Mouse (Mus musculus) ES-E14 (cell line): Measurements from ENCODE around the gene Htr5b. TPM values are rescaled to one million over a fixed set of nuclear protein-coding genes. Genes with fewer than 3 reads are reported as not detected.

Experiments used
- DNase-seq: peaks from one replicate; pipeline ENCODE4 v3.0.0-alpha.2; 2013; ENCODE audit warnings: low read depth, low spot score
- H3K27ac ChIP-seq: 2 replicates; pipeline ENCODE4 v1.5.1; 2012; ENCODE audit warnings: low read depth, mild to moderate bottlenecking, low read length, moderate library complexity, mixed read lengths; ENCODE audit not compliant: poor library complexity, insufficient read depth, severe bottlenecking
- H3K36me3 ChIP-seq: 2 replicates; pipeline ENCODE4 v1.6.1; 2012; ENCODE audit warnings: mild to moderate bottlenecking, low read length, moderate library complexity, mixed read lengths; ENCODE audit not compliant: control insufficient read depth, poor library complexity, insufficient read depth, severe bottlenecking
- H3K4me1 ChIP-seq, 2 experiments: fragments of 150-350 bp in 1 of 2; sonication (generic) in 1 of 2; 2 replicates each; pipeline ENCODE4 v1.6.1; 2012; ENCODE audit warnings: low read length in 2 of 2, mild to moderate bottlenecking in 1 of 2, mixed read lengths in 1 of 2; ENCODE audit not compliant: control insufficient read depth in 2 of 2, insufficient read depth in 2 of 2, poor library complexity in 1 of 2
- H3K4me3 ChIP-seq, 2 experiments: fragments of 150-350 bp in 1 of 2; sonication (generic) in 1 of 2; 2 replicates each; pipeline ENCODE4 v1.5.1; 2012; ENCODE audit warnings: low read length in 2 of 2, low read depth in 1 of 2, mild to moderate bottlenecking in 1 of 2, mixed read lengths in 1 of 2; ENCODE audit not compliant: insufficient read depth in 1 of 2, poor library complexity in 1 of 2, severe bottlenecking in 1 of 2
- H3K9ac ChIP-seq: 2 replicates; pipeline ENCODE4 v1.6.1; 2012; ENCODE audit warnings: low read depth, mild to moderate bottlenecking, low read length, mixed read lengths; ENCODE audit not compliant: poor library complexity, insufficient read depth, severe bottlenecking
- H3K9me3 ChIP-seq: fragments of 150-350 bp; sonication (generic); 2 replicates; pipeline ENCODE4 v1.6.1; 2012; ENCODE audit warnings: low read depth, mild to moderate bottlenecking, low read length; ENCODE audit not compliant: control insufficient read depth, insufficient read depth
- CHD2 ChIP-seq: IDR thresholded peaks from 2 replicates; pipeline ENCODE4 v1.6.1; 2014; ENCODE audit warnings: mild to moderate bottlenecking, low read depth, low read length, inconsistent platforms
- HCFC1 ChIP-seq: IDR thresholded peaks from 2 replicates; pipeline ENCODE4 v1.6.1; 2012; ENCODE audit warnings: low read length, inconsistent platforms, borderline replicate concordance; ENCODE audit not compliant: insufficient read depth
- MAFK ChIP-seq: IDR thresholded peaks from 2 replicates; pipeline ENCODE4 v1.6.1; 2014; ENCODE audit warnings: mild to moderate bottlenecking, low read depth, low read length, inconsistent platforms; ENCODE audit not compliant: insufficient read depth
- ZC3H11A ChIP-seq: IDR thresholded peaks from 2 replicates; pipeline ENCODE4 v1.6.1; 2012; ENCODE audit warnings: low read depth, mild to moderate bottlenecking, inconsistent platforms, low read length, borderline replicate concordance
- ZNF384 ChIP-seq: IDR thresholded peaks from 2 replicates; pipeline ENCODE4 v1.6.1; 2012; ENCODE audit warnings: low read depth, low read length, inconsistent platforms
- in situ Hi-C, 2 experiments: fragments of 600-800 bp; cut with MboI; formaldehyde crosslinking; loops; one replicate each; pipeline ENCODE4 v1.15.1; 2025; ENCODE audit warnings: low sequenced_read_pairs in 2 of 2, inconsistent platforms in 1 of 2; ENCODE audit not compliant: unreplicated experiment in 2 of 2
- total RNA-seq: library from RNA; depleted of rRNA; stranded (reverse); fragments of 300-350 nt; gene quantifications from 2 replicates; pipeline ENCODE4 v1.2.3, GENCODE M21; 2012

The Htr5b gene
- total RNA-seq, 1 experiment: 0.98 TPM

DNA sequence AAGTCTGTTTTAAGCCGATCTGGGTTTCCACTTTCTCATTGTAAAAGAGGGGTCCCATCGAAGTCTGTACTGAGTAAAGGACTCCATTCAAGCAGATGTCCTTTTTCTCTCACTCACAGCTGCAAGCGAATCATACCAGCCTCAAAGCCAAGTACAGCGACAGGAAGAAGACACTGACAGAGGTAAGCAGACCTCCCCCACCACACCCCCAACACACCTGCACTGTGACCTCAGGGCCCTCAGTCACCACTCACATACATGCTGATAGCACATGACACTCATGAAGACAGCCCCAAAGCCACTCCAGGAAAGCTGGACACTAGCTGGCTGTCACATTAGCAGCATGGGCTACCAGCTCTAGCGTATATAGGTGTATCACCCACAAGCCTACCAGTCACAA is 50.5 kb downstream of the Htr5b start:
- H3K9ac ChIP-seq: no peak overlapping the region
- no peak overlapping the region for H3K4me3 ChIP-seq
- H3K9me3 ChIP-seq: no peaks in the 10 kb centered on the region
- no peak overlapping the region for H3K27ac ChIP-seq
- in situ Hi-C loops: no loop called here
- TF ChIP-seq ZC3H11A (no peak), CHD2 (no peak), HCFC1 (no peak), MAFK (no peak), ZNF384 (no peak)
- DNase-seq: no peak
- peaks cover 13% of the 10 kb centered on the region for H3K36me3 ChIP-seq
- no peaks in the 10 kb centered on the region for H3K4me1 ChIP-seq

DNA sequence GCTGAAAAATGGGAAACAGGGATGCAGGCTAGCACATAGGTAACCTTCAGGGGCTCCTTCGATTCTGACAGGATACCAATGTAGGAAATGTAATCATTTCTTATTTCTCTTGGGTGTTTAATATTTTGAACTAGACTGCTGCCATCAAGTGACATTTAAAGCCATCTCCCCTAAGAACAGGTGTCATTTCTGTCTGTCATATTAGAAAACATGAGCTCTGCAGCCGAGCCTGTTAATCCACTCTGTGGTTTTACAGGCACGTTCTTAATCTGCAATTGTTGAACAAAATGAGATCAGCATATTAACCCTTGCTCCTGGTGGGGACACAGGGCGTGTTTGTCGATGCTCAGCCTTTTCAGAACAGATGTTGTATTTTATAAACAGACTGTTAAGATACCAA is 56.8 kb downstream of the Htr5b start:
- H3K4me1 ChIP-seq: no peaks in the 10 kb centered on the region
- no peak overlapping the region for H3K27ac ChIP-seq
- H3K9me3 ChIP-seq: no peaks in the 10 kb centered on the region
- TF ChIP-seq HCFC1 (no peak), ZNF384 (no peak), MAFK (no peak), CHD2 (no peak), ZC3H11A (no peak)
- in situ Hi-C loops: no loop called here
- DNase-seq: no peak
- H3K36me3 ChIP-seq: peaks cover 7% of the 10 kb centered on the region; the same call in 1 of the 2 replicates
- no peak overlapping the region for H3K4me3 ChIP-seq
- no peak overlapping the region for H3K9ac ChIP-seq

DNA sequence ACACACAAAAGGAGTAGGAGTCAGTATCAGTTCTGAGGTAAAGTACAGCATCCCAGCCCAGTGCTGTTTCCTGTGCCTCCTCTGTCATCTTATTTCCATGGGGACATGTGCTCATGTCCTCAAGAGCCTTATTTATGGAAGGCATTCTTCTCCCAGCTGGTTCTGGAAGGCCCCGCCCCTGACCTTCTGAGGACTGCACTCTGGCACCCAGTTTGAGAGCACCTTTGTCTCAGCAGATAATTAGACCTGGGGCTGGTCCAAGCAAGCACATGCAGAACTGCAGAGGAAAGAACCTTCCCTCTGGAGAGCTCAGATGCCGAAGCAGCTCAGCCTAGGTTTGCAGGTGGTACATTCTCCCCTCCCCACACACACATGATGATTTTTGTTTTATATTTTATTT is 60.0 kb downstream of the Htr5b start:
- Histone ChIP-seq H3K9me3 (no peaks in the 10 kb centered on the region), H3K36me3 (peaks cover 7% of the 10 kb centered on the region; the same call in 1 of the 2 replicates), H3K9ac (no peak overlapping the region), H3K4me1 (no peaks in the 10 kb centered on the region), H3K27ac (no peak overlapping the region), H3K4me3 (no peak overlapping the region)
- no peak for TF ChIP-seq MAFK
- TF ChIP-seq CHD2: no peak
- no peak for TF ChIP-seq ZNF384
- no peak for TF ChIP-seq ZC3H11A
- no peak for TF ChIP-seq HCFC1
- DNase-seq: no peak
- in situ Hi-C loops: no loop called here

DNA sequence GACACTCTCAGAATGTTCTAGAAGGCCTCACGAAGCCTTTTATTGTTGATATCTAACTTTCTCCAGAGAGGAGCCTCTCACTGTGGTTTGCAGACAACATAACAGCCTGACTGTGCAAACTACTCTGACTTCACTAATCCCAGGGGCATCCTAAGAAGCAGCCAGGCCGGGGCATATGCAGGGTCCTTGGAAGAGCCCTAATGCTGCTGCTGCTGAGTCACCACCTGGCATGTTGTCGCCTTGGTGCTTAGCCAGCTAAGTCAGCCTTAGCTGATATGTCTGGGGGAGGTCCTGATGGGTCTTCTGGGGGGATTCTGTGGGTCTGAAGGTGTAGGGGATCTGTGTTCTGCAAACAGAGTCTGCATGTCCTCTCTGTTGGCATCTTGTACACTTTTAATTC is 62.0 kb downstream of the Htr5b start:
- no peaks in the 10 kb centered on the region for H3K9me3 ChIP-seq
- in situ Hi-C loops: no loop called here

DNA sequence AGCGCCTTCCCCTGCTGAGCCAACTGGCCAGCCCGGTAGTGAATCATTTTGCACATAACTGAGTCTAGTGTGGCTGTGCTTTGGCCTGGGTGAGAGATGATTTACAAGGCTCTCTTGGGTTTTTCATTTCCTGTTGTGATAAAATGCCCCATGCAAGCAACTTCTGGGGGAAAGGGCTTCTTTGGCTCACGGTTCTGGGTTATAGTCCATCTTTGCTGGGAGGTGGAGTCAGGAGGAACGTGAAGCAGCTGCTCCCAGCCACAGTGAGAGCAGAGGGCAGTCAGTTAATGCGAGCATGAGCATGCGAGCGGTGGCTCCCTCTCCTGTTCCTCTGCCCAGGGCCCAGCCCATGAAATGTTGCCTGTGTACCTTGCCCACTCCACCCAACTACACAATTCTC is 64.5 kb downstream of the Htr5b start:
- DNase-seq: no peak
- in situ Hi-C loops: no loop called here
- Histone ChIP-seq H3K9ac (no peak overlapping the region), H3K27ac (no peak overlapping the region), H3K36me3 (peaks cover 2% of the 10 kb centered on the region; the same call in 1 of the 2 replicates), H3K4me1 (no peaks in the 10 kb centered on the region), H3K4me3 (no peak overlapping the region), H3K9me3 (no peaks in the 10 kb centered on the region)
- no peak for TF ChIP-seq ZNF384
- TF ChIP-seq MAFK: no peak

More for the DNA sequence above, 62.0 kb downstream of the Htr5b start:
- TF ChIP-seq HCFC1 (no peak), ZC3H11A (no peak), ZNF384 (no peak), CHD2 (no peak)
- H3K36me3 ChIP-seq: peaks cover 7% of the 10 kb centered on the region; the same call in 1 of the 2 replicates
- no peak for DNase-seq
- no peaks in the 10 kb centered on the region for H3K4me1 ChIP-seq
- H3K4me3 ChIP-seq: no peak overlapping the region
- no peak overlapping the region for H3K27ac ChIP-seq
- no peak overlapping the region for H3K9ac ChIP-seq
